Mouse (Mus musculus): Measurements from ENCODE around the gene Mtr. TPM values are rescaled to one million over a fixed set of nuclear protein-coding genes. Genes with fewer than 3 reads are reported as not detected.

Mtr gene
- polyA plus RNA-seq, 1 experiment from 2014 or later = 18.2 TPM

DNA sequence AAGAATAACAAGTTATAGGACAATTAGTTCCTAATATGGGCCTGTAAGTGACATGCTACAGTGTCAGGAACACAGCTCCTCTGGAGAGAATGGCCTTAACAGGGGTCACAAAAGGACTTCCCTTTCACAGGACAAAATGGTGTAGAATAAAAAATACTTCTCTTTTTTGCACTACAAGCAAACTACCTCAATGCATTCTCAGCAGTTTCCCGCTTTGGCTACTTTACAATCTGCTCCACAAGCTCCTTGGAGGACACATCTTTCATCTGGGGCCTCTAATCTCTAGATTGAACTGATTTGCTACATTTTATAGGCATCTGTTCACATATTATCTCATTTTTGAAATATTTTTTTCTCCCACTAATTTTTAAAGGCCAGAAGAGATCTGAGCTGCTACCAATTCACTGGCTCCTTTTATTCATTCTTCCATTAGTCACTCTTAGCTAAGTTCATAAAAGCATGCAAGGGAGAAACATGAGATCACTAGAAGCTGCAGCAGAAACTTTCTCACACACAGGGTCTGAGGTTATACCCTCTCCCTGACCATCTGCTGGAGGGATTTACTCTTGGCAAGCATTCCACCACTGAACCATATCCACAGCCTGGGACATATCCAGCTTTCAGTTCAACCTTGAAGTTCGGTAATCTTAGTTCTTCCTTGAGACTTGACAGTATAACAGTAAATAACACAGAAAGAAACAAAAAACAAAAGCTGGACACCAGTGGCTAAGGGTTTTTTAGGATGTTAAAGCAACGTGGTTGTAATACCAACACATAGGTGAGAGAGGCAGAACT, 1.8 kb downstream of the Mtr start:
- WGBS = 71% methylated on average over 3 of the region's 3 CpGs
- no peak overlapping the region for H3K27ac ChIP-seq (ENCODE audit: low read depth, low read length)
- no peaks in the 10 kb centered on the region for H3K27me3 ChIP-seq (replicated peaks; ENCODE audit: control insufficient read depth, insufficient read depth, low read length)
- peak overlapping the region; percentile 88 for H3K4me3 ChIP-seq (ENCODE audit: low read depth, low read length)
- H3K36me3 ChIP-seq (ENCODE audit: control insufficient read depth, insufficient read depth, low read length) = peaks cover 2% of the 10 kb centered on the region; the same call in 1 of the 2 replicates
- peaks cover 2% of the 10 kb centered on the region; the same call in 1 of the 2 replicates for H3K9me3 ChIP-seq (ENCODE audit: control insufficient read depth, low read length)
- peaks cover 7% of the 10 kb centered on the region for H3K4me1 ChIP-seq (replicated peaks; ENCODE audit: control insufficient read depth, insufficient read depth, low read length)
- ATAC-seq (replicated peaks; ENCODE audit: low FRiP score) (no peak), DNase-seq (ENCODE audit: low spot score) (no peak)
- peak overlapping the region; percentile 90 for H3K9ac ChIP-seq (ENCODE audit: low read depth, low read length)
- peak overlapping the region; percentile 68 for H3K4me2 ChIP-seq

DNA sequence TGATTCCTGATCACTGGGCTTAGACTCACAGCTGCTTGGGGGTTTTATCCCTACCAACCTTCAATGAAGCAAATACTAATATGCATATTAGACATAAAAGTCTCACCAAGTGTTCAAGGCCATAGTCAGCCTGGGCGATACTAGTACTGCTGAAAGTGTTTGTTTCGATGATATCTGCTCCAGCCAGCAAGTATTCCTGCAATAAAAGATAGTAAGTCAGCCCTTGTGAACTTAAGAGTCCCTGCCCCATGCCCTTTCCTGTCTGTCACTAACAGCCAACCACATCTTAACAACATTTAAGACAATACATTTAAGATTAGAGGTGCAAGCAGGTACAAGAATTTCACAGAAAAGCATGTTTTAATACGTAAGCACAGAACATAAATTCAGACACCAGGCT, 7.4 kb downstream of the Mtr start:
- H3K4me1 ChIP-seq (replicated peaks; ENCODE audit: control insufficient read depth, insufficient read depth, low read length) = peaks cover 3% of the 10 kb centered on the region; the same call in 1 of the 2 replicates
- H3K36me3 ChIP-seq (ENCODE audit: control insufficient read depth, insufficient read depth, low read length) = peaks cover 15% of the 10 kb centered on the region; the same call in 1 of the 2 replicates
- ATAC-seq (replicated peaks; ENCODE audit: low FRiP score) (peak; percentile 74), DNase-seq (ENCODE audit: low spot score) (no peak)
- no peaks in the 10 kb centered on the region for H3K27me3 ChIP-seq (replicated peaks; ENCODE audit: control insufficient read depth, insufficient read depth, low read length)
- no peak overlapping the region for H3K4me2 ChIP-seq
- no peak overlapping the region for H3K9ac ChIP-seq (ENCODE audit: low read depth, low read length)
- no peaks in the 10 kb centered on the region for H3K9me3 ChIP-seq (ENCODE audit: control insufficient read depth, low read length)
- WGBS = 68% methylated on average over 3 of the region's 3 CpGs
- no peak overlapping the region for H3K4me3 ChIP-seq (ENCODE audit: low read depth, low read length)
- H3K27ac ChIP-seq (ENCODE audit: low read depth, low read length) = no peak overlapping the region

DNA sequence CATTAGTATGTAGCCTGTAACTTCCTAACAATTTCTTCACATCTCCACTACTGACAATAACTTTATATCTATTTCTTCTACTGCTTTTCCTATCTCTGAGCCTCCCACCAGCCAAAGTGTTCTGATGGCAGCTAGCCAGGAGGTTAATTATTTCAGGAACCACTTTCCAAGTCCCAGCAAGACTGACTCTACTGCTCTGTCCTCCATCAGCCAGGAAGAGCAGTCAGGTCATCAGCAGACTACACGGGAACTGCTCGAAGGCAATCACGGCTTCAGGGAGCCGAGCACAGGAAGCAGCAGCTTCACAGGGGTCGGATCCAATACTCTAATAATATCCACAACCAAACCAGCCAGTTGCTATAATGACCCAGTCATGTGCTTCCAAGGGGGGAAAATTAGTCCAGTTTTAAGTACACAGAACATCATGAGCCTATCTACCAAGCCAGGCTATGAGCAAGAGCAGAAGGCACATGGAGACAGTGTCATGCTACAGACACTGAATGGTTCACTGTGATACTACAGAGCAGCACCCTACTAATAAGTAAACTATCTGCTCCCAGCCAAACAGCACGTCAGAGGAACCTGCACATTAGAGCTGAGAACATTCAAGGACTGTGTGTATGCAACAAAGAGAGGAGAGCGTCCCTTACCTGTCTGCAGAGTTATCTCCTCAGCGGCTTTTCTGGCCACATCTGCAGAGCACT, 8.6 kb downstream of the Mtr start:
- no peaks in the 10 kb centered on the region for H3K9me3 ChIP-seq (ENCODE audit: control insufficient read depth, low read length)
- H3K4me3 ChIP-seq (ENCODE audit: low read depth, low read length) = no peak overlapping the region
- H3K27me3 ChIP-seq (replicated peaks; ENCODE audit: control insufficient read depth, insufficient read depth, low read length) = no peaks in the 10 kb centered on the region
- ATAC-seq (replicated peaks; ENCODE audit: low FRiP score) (no peak), DNase-seq (ENCODE audit: low spot score) (no peak)
- WGBS = 75% methylated on average over 8 of the region's 8 CpGs
- no peak overlapping the region for H3K9ac ChIP-seq (ENCODE audit: low read depth, low read length)
- peaks cover 15% of the 10 kb centered on the region; the same call in 1 of the 2 replicates for H3K36me3 ChIP-seq (ENCODE audit: control insufficient read depth, insufficient read depth, low read length)
- no peaks in the 10 kb centered on the region for H3K4me1 ChIP-seq (replicated peaks; ENCODE audit: control insufficient read depth, insufficient read depth, low read length)
- no peak overlapping the region; the same call in 1 of the 2 replicates for H3K27ac ChIP-seq (ENCODE audit: low read depth, low read length)
- no peak overlapping the region for H3K4me2 ChIP-seq

DNA sequence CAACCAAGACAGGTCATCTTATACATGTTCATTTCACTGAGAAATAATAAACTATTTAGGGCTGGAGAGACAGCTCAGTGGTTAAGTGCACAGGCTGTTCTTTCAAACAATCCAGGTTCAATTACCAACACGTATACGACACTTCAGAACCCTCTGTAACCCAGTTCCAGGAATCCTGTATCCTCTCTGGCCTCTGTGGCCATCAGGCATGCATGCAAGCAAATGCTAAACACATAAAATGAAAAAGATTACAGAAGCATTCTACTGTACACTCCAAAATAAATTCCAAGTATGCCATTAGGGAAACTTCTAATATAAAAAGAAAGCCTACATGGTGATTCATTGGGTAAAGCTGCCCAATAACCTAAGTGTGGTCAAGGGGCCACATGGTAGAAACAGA, 12.0 kb downstream of the Mtr start:
- Histone ChIP-seq H3K36me3 (ENCODE audit: control insufficient read depth, insufficient read depth, low read length) (peaks cover 29% of the 10 kb centered on the region), H3K4me2 (no peak overlapping the region), H3K27me3 (replicated peaks; ENCODE audit: control insufficient read depth, insufficient read depth, low read length) (no peaks in the 10 kb centered on the region), H3K4me1 (replicated peaks; ENCODE audit: control insufficient read depth, insufficient read depth, low read length) (no peaks in the 10 kb centered on the region), H3K27ac (ENCODE audit: low read depth, low read length) (no peak overlapping the region), H3K4me3 (ENCODE audit: low read depth, low read length) (no peak overlapping the region), H3K9ac (ENCODE audit: low read depth, low read length) (no peak overlapping the region), H3K9me3 (ENCODE audit: control insufficient read depth, low read length) (no peaks in the 10 kb centered on the region)
- WGBS = 91% methylated on average over 2 of the region's 2 CpGs
- DNase-seq (ENCODE audit: low spot score) (no peak), ATAC-seq (replicated peaks; ENCODE audit: low FRiP score) (no peak)

DNA sequence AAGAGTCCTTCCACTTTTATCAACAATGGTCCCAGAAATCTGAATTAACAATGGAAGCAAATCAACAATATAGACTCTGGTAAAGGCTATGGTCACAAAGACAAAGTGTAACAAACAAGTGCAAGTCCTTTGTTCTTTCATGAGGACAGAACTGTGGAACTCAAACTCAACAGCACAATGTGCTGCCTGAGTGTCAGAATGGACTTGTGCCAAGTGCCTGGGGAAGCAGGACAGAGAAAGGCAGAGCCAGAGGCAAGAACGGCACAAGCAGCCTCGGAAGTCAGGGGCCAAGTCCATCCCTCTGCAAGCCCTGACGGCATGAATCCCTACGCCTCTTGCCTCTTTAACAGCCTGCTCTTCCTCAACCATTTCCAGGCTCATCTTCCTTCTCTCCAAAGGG, 13.9 kb downstream of the Mtr start:
- ATAC-seq (replicated peaks; ENCODE audit: low FRiP score) = no peak
- H3K9ac ChIP-seq (ENCODE audit: low read depth, low read length) = no peak overlapping the region
- no peak overlapping the region for H3K27ac ChIP-seq (ENCODE audit: low read depth, low read length)
- 93% methylated on average over 4 of the region's 4 CpGs for WGBS
- no peaks in the 10 kb centered on the region for H3K4me1 ChIP-seq (replicated peaks; ENCODE audit: control insufficient read depth, insufficient read depth, low read length)
- H3K9me3 ChIP-seq (ENCODE audit: control insufficient read depth, low read length) = no peaks in the 10 kb centered on the region
- H3K27me3 ChIP-seq (replicated peaks; ENCODE audit: control insufficient read depth, insufficient read depth, low read length) = no peaks in the 10 kb centered on the region
- peaks cover 27% of the 10 kb centered on the region for H3K36me3 ChIP-seq (ENCODE audit: control insufficient read depth, insufficient read depth, low read length)
- no peak overlapping the region for H3K4me2 ChIP-seq
- no peak for DNase-seq (ENCODE audit: low spot score)
- H3K4me3 ChIP-seq (ENCODE audit: low read depth, low read length) = no peak overlapping the region

DNA sequence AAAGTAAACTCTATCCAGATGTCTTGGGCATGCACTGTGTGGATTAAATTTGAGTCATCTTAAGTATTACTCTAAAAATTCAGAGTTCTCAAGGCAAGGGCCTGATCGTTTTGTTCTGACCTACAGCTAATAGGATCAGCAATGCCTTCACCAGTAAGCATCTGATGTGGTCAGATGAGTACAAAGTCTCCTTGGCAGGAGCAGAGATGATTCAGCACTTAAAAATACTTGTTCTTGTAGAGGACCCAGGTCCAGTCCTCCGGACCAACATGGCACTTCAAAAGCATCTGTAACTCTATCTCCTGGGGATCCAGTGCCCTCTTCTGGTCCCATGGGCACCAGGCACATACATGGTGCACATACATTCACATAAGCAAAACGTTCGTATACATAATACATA, 25.8 kb downstream of the Mtr start:
- no peak overlapping the region for H3K27ac ChIP-seq (ENCODE audit: low read depth, low read length)
- WGBS = 91% methylated on average over 4 of the region's 4 CpGs
- no peaks in the 10 kb centered on the region for H3K27me3 ChIP-seq (replicated peaks; ENCODE audit: control insufficient read depth, insufficient read depth, low read length)
- ATAC-seq (replicated peaks; ENCODE audit: low FRiP score) (no peak), DNase-seq (ENCODE audit: low spot score) (no peak)
- H3K4me2 ChIP-seq = no peak overlapping the region
- peaks cover 24% of the 10 kb centered on the region for H3K36me3 ChIP-seq (ENCODE audit: control insufficient read depth, insufficient read depth, low read length)
- no peak overlapping the region for H3K4me3 ChIP-seq (ENCODE audit: low read depth, low read length)
- H3K9me3 ChIP-seq (ENCODE audit: control insufficient read depth, low read length) = no peaks in the 10 kb centered on the region
- no peak overlapping the region for H3K9ac ChIP-seq (ENCODE audit: low read depth, low read length)
- H3K4me1 ChIP-seq (replicated peaks; ENCODE audit: control insufficient read depth, insufficient read depth, low read length) = no peaks in the 10 kb centered on the region

DNA sequence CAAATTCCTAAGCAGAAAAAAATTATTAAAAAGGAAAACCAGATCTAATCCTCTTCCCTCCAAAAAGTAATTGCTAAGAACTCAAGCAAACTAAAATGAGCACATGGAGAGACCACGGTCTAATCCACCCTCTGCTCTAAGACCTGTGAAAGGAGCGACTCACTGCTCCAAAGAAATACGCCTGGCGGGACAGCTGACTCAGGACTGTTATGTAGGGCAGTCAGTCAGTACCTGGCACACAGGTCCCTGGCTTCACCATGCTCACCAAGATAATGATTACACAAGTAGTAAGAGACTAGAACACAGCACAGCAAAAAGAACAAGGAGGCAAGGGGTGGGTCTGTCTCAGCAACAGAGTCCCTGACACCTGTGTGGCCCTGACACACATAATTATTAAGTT, 29.7 kb downstream of the Mtr start:
- Histone ChIP-seq H3K9ac (ENCODE audit: low read depth, low read length) (no peak overlapping the region), H3K27me3 (replicated peaks; ENCODE audit: control insufficient read depth, insufficient read depth, low read length) (no peaks in the 10 kb centered on the region), H3K4me2 (no peak overlapping the region), H3K9me3 (ENCODE audit: control insufficient read depth, low read length) (no peaks in the 10 kb centered on the region), H3K4me3 (ENCODE audit: low read depth, low read length) (no peak overlapping the region), H3K4me1 (replicated peaks; ENCODE audit: control insufficient read depth, insufficient read depth, low read length) (no peaks in the 10 kb centered on the region), H3K36me3 (ENCODE audit: control insufficient read depth, insufficient read depth, low read length) (peaks cover 32% of the 10 kb centered on the region), H3K27ac (ENCODE audit: low read depth, low read length) (no peak overlapping the region)
- ATAC-seq (replicated peaks; ENCODE audit: low FRiP score) (no peak), DNase-seq (ENCODE audit: low spot score) (no peak)
- 90% methylated on average over 4 of the region's 4 CpGs for WGBS

DNA sequence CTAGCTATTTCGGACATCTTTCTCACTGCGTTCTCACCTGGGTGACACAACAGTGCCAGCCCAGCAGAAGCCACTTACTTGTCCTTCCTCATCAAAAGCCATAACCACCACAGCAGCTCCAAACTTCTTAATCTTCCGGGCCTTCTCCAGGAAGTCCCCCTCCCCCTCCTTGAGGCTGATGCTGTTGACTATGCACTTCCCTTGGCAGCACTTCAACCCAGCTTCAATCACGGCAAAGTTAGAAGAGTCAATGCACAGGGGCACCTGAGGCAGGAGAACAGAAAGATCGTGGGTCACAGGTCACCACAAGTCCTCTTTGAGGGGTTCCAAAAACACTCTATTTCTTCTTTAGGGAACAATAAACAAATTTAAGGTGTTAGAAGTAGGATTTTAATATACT, 30.3 kb downstream of the Mtr start:
- Histone ChIP-seq H3K9me3 (ENCODE audit: control insufficient read depth, low read length) (no peaks in the 10 kb centered on the region), H3K4me3 (ENCODE audit: low read depth, low read length) (no peak overlapping the region), H3K27me3 (replicated peaks; ENCODE audit: control insufficient read depth, insufficient read depth, low read length) (no peaks in the 10 kb centered on the region), H3K36me3 (ENCODE audit: control insufficient read depth, insufficient read depth, low read length) (peaks cover 27% of the 10 kb centered on the region), H3K4me1 (replicated peaks; ENCODE audit: control insufficient read depth, insufficient read depth, low read length) (no peaks in the 10 kb centered on the region), H3K4me2 (no peak overlapping the region), H3K9ac (ENCODE audit: low read depth, low read length) (no peak overlapping the region), H3K27ac (ENCODE audit: low read depth, low read length) (no peak overlapping the region)
- DNase-seq (ENCODE audit: low spot score) = no peak
- WGBS = 75% methylated on average over 5 of the region's 5 CpGs
- no peak for ATAC-seq (replicated peaks; ENCODE audit: low FRiP score)

Measured in liver, embryonic 11.5 days (tissue).